Mouse (Mus musculus): ENCODE results near the gene Gps1. TPM values are rescaled to one million over a fixed set of nuclear protein-coding genes. Genes with fewer than 3 reads are reported as not detected.

Gps1 gene
- 10.9 TPM for polyA plus RNA-seq (2014; fragmentation: Illumina TruSeq; extraction: RNeasy Lipid Tissue Mini Kit (QIAGEN cat#74804))

GRCm38 (mm10) chr11:120784064-120784791 is at the start of gene Gps1, which contains the start of gene Rfng:
Gene Gps1 (plus strand): TSS chr11:120784272.
Gene Rfng (minus strand): TSS chr11:120784207.

DNA sequence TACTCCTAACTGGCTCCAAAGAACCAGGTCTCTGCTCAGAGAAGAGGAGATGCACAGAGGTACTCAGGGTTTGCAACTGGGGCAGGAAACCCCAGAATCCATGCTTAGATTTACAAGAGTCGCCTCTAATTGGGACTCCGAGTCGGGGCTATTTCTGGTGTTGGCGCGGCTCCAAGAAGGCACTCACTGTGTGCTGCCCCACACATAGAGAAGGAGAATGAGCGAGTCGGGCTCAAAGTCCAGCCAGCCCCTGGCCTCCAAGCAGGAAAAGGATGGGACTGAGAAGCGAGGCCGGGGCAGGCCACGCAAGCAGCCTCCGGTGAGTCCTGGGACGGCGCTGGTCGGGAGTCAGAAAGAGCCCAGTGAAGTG is 21.4 kb upstream of the Gps1 start, which contains the start of gene Hmga1b:
Hmga1b (plus strand) TSS at position 123 of the 370 bp plus-strand sequence.

DNA sequence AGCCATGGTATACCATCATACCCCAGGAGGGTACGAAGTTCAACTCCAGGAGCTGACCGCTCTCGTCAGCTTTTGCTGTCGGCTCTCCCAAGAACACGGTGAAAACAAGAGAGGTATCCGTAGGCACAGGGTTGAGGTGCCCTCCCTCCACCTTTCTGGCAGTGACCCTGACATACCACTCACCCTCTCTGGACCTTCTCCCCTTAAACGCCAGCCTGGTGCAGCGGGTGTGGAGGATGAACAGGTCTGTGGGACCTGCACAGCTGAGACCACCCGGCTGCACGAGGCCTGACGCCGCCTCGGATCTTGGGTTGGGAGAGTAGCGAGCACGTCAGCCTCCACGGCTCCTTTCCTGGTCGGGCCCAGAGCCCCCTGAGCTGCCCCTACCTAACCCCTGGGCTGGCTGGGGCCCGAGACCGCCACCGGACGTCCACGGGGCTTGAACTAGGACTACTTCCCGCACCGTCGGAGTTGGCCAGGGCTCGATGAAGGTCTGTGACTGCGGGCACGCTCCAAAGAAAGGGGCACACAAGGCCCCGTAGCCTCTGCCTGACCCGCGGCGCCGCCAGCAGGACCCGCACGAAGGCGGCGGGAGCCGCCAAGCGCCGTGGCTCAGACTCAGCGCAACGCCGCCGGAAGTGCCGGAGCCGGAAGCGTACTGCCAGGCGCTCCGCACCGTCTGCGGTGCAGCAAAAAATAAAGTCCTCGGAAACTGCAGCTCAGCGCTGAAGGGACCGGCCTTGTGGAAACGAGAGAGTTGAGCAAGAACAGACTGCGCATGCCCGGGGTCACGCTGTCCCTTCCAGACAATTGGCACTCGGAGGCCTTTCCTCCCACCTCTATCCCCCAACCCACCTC is 11.9 kb downstream of the Gps1 start, which contains the start of gene Dus1l:
Dus1l (minus strand) TSS at position 648 of the 858 bp plus-strand sequence.

GRCm38 (mm10) chr11:120823956-120824786 is 40.1 kb downstream of the Gps1 start, which contains the start of gene Fasn:
Gene Fasn (minus strand): TSS chr11:120824547.

Other genes starting within 250 kb of the Gps1 start
- 1.5 TPM for gene Mcrip1, start 234.5 kb upstream of the Gps1 start, polyA plus RNA-seq (2014; fragmentation: Illumina TruSeq; extraction: RNeasy Lipid Tissue Mini Kit (QIAGEN cat#74804))
- not detected for gene Ppp1r27, start 233.1 kb upstream of the Gps1 start, polyA plus RNA-seq (2014; fragmentation: Illumina TruSeq; extraction: RNeasy Lipid Tissue Mini Kit (QIAGEN cat#74804))
- gene P4hb, start 211.0 kb upstream of the Gps1 start, polyA plus RNA-seq (2014; fragmentation: Illumina TruSeq; extraction: RNeasy Lipid Tissue Mini Kit (QIAGEN cat#74804)), result 235 TPM
- gene Arhgdia, start 202.6 kb upstream of the Gps1 start, polyA plus RNA-seq (2014; fragmentation: Illumina TruSeq; extraction: RNeasy Lipid Tissue Mini Kit (QIAGEN cat#74804)), result 29.1 TPM
- 37.9 TPM for gene Alyref, start 185.9 kb upstream of the Gps1 start, polyA plus RNA-seq (2014; fragmentation: Illumina TruSeq; extraction: RNeasy Lipid Tissue Mini Kit (QIAGEN cat#74804))
- gene Anapc11, start 185.9 kb upstream of the Gps1 start, polyA plus RNA-seq (2014; fragmentation: Illumina TruSeq; extraction: RNeasy Lipid Tissue Mini Kit (QIAGEN cat#74804)), result 5.8 TPM
- not detected for gene Npb, start 175.8 kb upstream of the Gps1 start, polyA plus RNA-seq (2014; fragmentation: Illumina TruSeq; extraction: RNeasy Lipid Tissue Mini Kit (QIAGEN cat#74804))
- 3.4 TPM for gene Pcyt2, start 166.3 kb upstream of the Gps1 start, polyA plus RNA-seq (2014; fragmentation: Illumina TruSeq; extraction: RNeasy Lipid Tissue Mini Kit (QIAGEN cat#74804))
- gene Sirt7, start 159.0 kb upstream of the Gps1 start, polyA plus RNA-seq (2014; fragmentation: Illumina TruSeq; extraction: RNeasy Lipid Tissue Mini Kit (QIAGEN cat#74804)), result 3.2 TPM
- 10.4 TPM for gene Mafg, start 150.7 kb upstream of the Gps1 start, polyA plus RNA-seq (2014; fragmentation: Illumina TruSeq; extraction: RNeasy Lipid Tissue Mini Kit (QIAGEN cat#74804))
- 1.6 TPM for gene Pycr1, start 140.5 kb upstream of the Gps1 start, polyA plus RNA-seq (2014; fragmentation: Illumina TruSeq; extraction: RNeasy Lipid Tissue Mini Kit (QIAGEN cat#74804))
- not detected for gene Myadml2, start 136.1 kb upstream of the Gps1 start, polyA plus RNA-seq (2014; fragmentation: Illumina TruSeq; extraction: RNeasy Lipid Tissue Mini Kit (QIAGEN cat#74804))
- gene Notum, start 123.1 kb upstream of the Gps1 start, polyA plus RNA-seq (2014; fragmentation: Illumina TruSeq; extraction: RNeasy Lipid Tissue Mini Kit (QIAGEN cat#74804)), result not detected
- 0.77 TPM for gene Aspscr1, start 111.3 kb upstream of the Gps1 start, polyA plus RNA-seq (2014; fragmentation: Illumina TruSeq; extraction: RNeasy Lipid Tissue Mini Kit (QIAGEN cat#74804))
- not detected for gene Cenpx, start 70.5 kb upstream of the Gps1 start, polyA plus RNA-seq (2014; fragmentation: Illumina TruSeq; extraction: RNeasy Lipid Tissue Mini Kit (QIAGEN cat#74804))
- gene Lrrc45, start 70.3 kb upstream of the Gps1 start, polyA plus RNA-seq (2014; fragmentation: Illumina TruSeq; extraction: RNeasy Lipid Tissue Mini Kit (QIAGEN cat#74804)), result 0.40 TPM
- gene Rac3, start 62.8 kb upstream of the Gps1 start, polyA plus RNA-seq (2014; fragmentation: Illumina TruSeq; extraction: RNeasy Lipid Tissue Mini Kit (QIAGEN cat#74804)), result not detected
- not detected for gene Dcxr, start 57.0 kb upstream of the Gps1 start, polyA plus RNA-seq (2014; fragmentation: Illumina TruSeq; extraction: RNeasy Lipid Tissue Mini Kit (QIAGEN cat#74804))
- gene Cbr2, start 52.2 kb upstream of the Gps1 start, polyA plus RNA-seq (2014; fragmentation: Illumina TruSeq; extraction: RNeasy Lipid Tissue Mini Kit (QIAGEN cat#74804)), result not detected
- not detected for gene Hmga1b, start 21.5 kb upstream of the Gps1 start, polyA plus RNA-seq (2014; fragmentation: Illumina TruSeq; extraction: RNeasy Lipid Tissue Mini Kit (QIAGEN cat#74804))
- gene Rfng, start 65 bp upstream of the Gps1 start, polyA plus RNA-seq (2014; fragmentation: Illumina TruSeq; extraction: RNeasy Lipid Tissue Mini Kit (QIAGEN cat#74804)), result not detected
- 3.3 TPM for gene Dus1l, start 12.1 kb downstream of the Gps1 start, polyA plus RNA-seq (2014; fragmentation: Illumina TruSeq; extraction: RNeasy Lipid Tissue Mini Kit (QIAGEN cat#74804))
- 2.1 TPM for gene Fasn, start 40.3 kb downstream of the Gps1 start, polyA plus RNA-seq (2014; fragmentation: Illumina TruSeq; extraction: RNeasy Lipid Tissue Mini Kit (QIAGEN cat#74804))
- 1.1 TPM for gene Ccdc57, start 148.6 kb downstream of the Gps1 start, polyA plus RNA-seq (2014; fragmentation: Illumina TruSeq; extraction: RNeasy Lipid Tissue Mini Kit (QIAGEN cat#74804))
- 0.17 TPM for gene Slc16a3, start 164.2 kb downstream of the Gps1 start, polyA plus RNA-seq (2014; fragmentation: Illumina TruSeq; extraction: RNeasy Lipid Tissue Mini Kit (QIAGEN cat#74804))
- 69.4 TPM for gene Csnk1d, start 207.1 kb downstream of the Gps1 start, polyA plus RNA-seq (2014; fragmentation: Illumina TruSeq; extraction: RNeasy Lipid Tissue Mini Kit (QIAGEN cat#74804))